Mouse (Mus musculus): ENCODE measurements around the gene Fmnl2.

DNA sequence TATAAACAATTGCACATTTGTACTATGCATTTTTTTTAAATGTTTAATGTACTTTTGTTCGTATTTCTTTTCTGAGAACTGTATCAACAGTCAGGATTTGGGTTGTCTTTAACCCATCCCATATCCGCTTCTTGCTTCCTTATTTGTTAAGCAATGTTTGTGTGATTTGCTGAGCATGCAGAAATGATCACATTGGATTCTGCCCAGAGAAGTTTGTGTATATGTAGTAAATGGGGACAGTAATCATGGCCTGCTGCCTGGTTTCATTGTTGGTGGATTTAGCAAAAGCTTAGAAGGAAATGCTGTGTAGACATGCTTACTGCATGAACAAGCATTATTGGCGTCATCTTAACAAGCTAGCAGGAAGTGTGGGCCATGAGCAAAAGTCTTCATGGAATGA, 39.3 kb downstream of the Fmnl2 start:
- TF ChIP-seq GATA1 (IDR thresholded peaks at IDR 0.05; ENCODE audit: low read length) (no peak), TAL1 (IDR thresholded peaks at IDR 0.05; ENCODE audit: low read length) (no peak)
